Mouse (Mus musculus) right cerebral cortex, postnatal 36 days (tissue): ENCODE results near the gene Nup37.

ENCODE experiments used
- DNase-seq, 2 experiments: peaks; one replicate each; pipeline ENCODE4 v3.0.0; 2022; ENCODE audit warnings: low spot score in 2 of 2, mixed read lengths in 1 of 2

The Nup37 gene

DNA sequence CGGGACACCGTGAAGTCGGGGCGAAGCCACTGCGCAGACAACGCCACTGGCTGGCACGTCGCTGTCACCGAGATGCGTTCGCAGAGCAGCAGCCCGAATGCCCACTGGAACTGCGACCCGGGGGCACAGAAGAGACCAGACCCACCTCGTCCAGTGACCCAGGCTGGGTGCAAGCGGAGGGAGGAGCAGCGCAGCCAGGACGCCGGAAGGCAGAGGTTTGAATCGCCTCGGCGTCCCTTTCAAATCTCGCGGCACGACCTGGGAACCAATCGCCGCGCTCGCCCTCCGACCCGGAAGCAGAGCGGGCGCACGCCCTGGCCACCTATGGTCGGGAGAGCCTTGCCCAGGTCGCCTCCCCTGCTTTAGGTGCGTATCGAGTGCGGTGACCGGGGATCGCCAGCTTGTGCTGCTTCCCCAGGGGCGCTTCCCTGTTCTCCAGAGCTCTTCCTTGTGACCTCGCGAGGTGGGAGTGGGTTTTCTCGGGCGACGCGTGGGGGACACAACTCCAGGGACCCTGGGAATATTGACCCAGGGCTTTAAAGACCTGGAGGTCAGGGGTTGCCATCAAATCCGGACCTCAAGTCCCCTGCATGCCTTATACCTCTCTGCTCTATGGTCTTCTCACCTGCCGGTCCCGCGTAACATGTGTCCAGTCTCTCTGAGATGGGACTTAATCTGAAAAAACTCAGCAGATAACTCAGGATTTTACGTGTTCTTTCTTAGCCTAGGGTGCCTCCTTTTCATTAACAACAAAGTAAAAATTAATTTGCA is at the start of gene Nup37, which contains the start of gene Parpbp:
Nup37 (plus strand) TSS at position 286 of the 771 bp plus-strand sequence.
Parpbp (minus strand) TSS at position 235 of the 771 bp plus-strand sequence.
- DNase-seq, result peak; percentile 64 to 72

DNA sequence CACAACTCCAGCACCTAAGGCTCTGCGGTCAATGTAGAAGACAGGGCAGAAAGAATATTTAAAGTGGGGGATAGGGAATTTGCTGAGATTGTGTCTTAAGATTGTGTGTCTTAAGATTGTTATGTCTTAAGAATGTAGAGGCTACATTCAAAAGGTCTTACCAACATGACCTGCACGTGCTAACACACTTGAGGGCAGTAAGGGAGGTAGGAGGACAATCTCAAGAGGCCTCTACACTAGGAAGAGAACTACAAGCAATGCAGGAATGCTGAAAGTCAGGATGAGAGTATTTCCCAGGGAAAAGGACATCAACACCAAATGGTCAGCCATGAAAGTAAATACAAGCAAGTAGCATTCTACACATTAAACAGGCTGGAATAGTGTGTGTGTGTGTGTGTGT is 40.6 kb upstream of the Nup37 start:
- no peak for DNase-seq

DNA sequence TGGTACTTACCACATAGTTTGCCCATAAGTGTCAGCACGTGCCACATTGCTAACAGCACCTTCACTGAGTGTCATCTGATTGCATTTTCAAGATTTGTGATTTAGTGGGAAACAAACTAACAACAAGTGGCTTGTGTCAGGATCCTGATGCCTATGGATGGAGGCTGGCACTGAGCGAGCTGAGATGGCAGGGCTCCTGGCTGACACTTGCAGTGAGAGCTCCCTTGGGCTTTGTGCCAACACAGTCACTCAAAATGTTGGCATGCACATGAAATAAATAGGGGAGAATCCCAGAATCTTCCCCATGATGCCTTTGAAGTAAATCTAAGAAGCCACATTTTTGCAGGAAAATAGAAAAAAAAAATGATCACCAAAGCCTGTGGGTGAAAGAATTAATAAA is 33.5 kb upstream of the Nup37 start:
- DNase-seq, result no peak

DNA sequence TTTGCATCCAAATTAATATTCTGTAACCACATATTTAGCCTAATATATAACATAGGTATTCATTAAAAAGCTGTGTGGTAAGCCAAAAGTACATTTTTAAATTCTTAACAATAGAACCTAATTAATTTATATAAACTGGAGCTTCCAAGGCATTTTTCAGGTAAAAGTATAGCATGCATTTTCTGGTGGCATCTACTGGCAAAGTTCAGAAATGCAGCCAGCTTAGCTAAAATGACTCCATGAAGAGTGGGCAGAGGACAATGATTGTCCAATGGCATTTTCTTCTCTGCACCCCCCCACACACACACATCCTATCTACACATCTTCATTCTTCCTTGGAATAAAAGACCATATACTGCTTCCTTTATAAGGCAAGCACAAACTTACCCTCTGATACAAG is 27.1 kb upstream of the Nup37 start:
- DNase-seq, result no peak

DNA sequence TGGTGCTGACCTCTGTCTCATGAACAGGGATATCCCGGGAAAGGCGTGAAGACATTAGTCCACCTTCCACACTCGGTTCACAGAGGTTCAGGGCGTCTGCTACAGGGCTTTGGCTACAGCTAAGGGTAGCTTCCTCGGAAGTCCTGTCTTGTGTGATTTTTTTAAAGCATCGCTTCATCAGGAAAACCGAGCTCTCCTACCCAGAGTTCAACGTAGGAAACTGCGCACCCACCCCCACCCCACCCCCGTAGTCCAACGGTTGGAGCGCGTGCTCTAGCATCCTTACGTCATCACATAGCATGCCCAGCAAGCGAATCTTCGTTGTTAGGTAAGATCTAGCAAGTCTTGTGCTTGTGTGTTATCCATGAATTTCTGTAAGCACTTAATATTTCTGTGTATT is 11.2 kb upstream of the Nup37 start:
- DNase-seq, result no peak

DNA sequence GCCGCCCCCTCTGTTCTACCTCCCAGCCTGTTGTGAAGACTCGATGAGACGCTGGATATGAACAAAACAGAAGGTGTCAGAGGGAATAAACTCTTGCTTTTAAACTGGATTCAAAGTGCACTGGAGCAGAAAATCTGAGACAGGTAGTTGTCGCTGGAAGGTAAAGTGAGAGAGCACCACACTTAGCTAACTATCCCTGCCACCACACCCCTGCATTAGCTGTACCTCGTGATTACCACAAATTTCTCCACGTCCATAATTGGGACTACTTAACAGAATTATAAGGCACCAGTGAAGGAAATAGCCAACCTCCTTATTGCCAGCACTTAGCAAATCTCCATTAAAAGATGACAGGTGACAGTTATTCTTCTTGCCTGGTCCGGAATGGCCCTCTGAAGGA is 605 bp upstream of the Nup37 start:
- DNase-seq, result no peak

DNA sequence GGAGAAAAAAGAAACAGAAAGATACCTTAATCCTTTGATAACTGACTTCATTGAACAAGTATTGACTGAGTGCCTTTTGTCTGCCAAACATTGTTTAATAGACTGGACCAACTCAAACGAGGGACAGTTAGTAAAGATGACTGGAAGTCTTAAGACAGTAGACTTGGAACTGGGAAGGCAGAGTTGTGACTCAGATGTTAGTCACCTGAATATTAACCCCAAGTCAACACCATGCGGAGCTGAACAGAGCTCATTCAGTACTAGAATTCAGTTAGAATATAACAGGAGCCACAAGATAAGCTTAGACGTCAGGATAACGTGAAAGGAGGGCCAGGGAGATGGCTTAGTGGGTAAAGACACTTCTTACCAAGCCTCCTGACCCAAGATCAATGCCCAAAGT is 3.6 kb downstream of the Nup37 start:
- no peak for DNase-seq

DNA sequence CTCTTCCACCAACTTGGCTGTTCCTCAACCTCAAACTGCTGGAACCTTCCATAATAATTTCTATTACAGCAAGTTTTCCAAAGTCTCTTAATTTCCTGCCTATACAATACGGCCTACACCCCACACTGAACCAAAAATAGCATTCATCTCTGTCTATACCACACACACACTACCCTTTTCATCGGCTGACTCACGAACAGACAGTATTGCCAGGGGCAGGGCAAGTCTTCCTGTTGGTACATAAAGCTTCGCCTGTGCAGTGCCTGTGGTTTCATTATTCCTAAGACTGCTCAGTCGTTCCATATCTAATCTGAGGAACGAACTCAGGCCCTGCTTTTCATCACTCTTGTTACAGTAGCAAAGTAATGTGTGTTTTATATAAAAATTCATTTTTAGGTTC is 4.9 kb downstream of the Nup37 start:
- no peak for DNase-seq

DNA sequence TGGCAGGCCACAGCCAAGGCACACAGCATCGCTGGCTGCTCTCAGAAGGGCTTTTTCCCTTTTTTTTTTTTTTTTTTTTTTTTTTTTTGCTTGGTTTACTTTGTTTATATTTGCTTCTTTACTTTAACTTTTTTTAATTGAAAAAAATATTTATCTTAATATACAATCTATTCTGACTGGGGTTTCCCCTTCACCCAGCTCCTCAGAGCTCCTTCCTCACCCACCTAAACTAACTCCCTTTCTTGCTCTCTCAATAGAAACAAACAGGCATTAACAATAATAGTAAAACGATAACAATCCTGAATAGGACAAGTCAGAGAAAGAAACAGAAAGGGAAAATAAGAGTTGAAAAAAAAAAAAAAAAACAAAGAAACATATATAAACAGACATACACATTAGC is 15.3 kb downstream of the Nup37 start:
- DNase-seq, result no peak

DNA sequence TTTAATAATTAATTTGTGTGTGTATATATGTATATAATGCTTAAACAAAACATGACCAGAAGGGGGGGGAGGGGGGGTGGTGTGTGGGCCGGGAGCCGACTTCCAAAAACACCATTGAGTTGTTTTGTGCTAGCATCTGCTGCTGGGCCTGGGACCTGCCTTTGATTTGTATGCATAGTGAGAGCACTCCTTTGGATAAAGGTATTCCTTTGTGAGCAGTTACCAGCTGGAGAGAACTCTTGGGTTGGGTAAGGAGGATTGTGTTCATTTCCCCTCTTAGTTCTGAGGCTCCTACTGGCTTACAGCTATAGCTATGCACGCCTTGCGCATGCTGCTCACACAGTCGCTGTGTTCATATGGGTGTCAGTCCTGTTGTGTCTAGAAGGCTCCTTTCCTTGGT is 15.9 kb downstream of the Nup37 start:
- DNase-seq, result no peak

DNA sequence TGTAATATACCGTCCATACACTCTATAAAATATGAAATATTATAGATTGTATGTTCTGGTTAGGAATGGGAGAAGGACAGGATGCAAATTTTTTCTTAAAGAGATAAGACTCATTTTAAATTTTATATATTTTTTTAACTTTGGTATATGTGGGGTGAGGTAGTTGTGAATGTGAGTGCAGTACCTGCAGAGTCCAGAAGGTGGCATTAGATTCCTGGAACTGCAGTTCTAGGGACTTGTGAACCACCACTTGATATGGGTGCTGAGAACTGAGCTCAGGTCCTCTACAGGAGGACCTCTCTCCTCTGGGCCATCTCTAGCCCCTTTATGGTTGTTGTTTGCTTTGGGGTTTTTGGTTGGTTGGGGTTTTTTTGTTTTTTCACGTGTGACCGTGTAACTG is 19.4 kb downstream of the Nup37 start:
- DNase-seq, result no peak

DNA sequence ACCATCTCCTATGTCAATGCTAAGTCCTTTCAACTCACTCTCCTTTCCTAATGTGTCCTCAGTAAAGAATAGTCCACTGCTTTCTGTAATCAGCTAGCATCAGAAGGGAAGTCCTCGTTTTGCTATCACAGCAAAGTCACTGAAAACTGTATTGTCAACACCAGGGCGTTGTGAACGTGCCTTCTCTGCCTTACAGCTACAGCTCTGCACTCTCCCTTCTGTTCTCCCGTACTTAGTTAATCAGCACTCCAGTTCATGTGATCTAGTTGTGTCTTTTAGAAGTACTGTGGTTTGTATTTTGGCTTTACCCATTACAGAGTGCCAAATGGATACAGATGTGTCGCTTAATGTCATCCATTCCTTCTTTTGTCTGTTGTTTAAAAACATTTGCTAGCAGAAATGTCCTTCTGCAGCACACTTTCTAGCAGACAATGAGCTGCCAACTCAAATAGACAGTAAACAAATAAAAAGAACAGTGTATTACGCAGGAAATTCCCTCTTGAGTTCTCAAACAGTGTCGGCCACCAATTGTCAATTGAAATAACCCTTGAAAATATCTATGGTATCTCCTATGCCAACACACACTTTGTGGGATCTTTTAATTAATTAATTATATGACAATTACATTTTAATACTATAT is 20.8 kb downstream of the Nup37 start:
- no peak for DNase-seq

DNA sequence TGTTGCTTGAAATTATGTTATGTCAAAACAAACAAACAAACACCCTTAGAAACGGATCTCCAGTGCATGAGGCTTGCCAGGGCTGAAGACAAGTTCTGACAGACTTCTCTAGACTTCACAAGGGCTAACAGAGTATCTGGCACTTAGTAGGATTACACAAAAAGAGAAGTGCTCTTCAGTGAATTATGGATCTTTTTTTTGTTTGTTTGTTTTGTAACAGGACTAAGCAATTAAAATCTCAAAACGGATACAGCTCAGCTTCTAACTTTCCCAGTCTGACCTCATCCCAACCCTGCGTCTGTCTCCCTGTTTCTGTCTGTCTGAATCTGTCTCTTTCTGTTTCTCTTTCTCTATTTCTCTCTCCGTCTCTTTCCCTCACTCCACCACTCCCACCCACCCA is 53.7 kb downstream of the Nup37 start:
- no peak for DNase-seq

DNA sequence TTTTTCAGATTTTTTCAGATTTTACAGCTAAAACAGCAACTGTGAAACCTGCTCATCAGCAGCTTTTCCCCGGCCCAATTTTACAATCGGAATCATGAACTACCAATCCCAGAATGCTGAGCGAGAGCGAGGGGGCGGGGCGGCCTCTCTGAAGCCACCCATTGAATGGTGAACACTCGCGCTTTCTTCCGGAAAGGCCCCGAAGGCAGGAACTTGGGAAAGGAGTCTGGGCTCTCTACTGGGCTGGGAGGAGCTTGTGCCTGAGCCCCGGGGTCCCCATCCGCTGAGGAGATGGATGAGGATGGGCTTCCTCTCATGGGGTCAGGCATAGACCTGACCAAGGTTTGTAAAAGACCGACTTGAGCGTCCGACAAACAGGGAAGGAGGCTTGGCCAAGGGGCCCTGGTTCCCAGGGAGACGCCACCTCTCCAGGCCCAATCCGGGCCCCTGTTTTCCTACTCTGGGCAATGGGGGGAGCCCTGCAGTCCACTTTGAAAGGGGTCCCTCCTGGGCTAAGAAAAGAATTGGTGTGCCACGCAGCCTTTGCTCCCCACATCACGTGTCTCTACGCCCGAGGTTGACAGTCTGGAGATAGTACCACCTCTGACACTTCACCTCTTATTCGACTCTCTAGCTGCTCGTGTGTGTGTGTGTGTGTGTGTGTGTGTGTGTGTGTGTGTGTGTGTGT is 54.3 kb downstream of the Nup37 start, which contains the start of gene Washc3:
Washc3 (plus strand) TSS at position 143 of the 688 bp plus-strand sequence.
- peak; percentile 89 to 90 for DNase-seq

DNA sequence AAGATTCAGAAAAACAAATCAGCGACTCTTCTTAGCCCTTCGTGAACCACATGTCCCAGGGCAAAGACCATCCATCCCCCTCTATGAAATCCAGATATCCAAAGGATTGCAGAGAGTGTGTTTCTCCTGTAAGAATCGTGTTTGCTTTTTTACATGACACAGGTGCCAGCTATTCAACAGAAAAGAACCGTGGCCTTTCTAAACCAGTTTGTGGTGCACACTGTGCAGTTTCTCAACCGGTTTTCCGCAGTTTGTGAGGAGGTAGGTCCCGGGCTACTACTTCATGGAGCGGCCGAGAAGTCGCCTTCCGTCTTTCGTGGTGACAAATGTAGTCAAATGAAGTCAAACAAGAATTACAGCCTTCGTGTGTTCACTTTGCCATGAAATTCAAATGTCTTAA is 54.9 kb downstream of the Nup37 start:
- DNase-seq, result no peak

DNA sequence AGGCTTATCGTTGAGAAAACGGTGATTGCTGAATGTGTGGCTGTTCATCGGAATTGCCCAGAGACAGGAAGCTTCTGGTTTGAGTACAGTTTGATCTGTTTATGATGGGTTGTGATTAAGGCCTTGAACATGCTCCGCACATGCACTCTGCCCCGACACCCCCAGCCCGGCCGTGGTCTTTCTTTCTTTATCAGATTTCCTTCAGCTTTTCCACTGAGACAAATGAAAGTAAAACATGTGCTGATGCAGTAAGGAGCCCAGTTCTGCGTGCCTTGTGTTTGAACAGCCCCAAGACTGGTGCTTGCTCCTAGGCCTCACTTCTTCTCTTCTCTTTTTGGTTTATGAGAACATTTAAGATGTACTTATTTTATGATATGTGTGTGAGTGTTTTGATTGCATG is 55.8 kb downstream of the Nup37 start:
- no peak for DNase-seq

DNA sequence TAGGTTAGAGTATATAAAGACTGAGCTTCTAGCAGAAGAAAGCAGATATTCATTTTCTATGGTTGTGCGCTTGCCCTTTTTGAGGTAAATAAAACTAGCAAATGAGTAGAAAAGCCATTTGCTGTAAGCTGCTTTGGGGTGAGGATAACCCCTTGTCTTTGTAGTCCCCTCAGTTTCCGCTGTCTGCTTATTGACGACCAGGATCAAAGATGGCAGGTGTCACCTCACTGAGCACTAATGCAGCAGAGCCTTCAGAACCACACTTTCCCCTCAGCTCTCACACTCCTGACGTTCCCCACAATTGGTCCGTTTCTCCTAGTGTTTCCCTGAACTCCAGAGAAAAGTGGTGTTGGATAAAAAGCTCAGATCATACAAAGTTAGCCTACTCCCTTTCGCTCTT is 56.4 kb downstream of the Nup37 start:
- DNase-seq, result no peak

DNA sequence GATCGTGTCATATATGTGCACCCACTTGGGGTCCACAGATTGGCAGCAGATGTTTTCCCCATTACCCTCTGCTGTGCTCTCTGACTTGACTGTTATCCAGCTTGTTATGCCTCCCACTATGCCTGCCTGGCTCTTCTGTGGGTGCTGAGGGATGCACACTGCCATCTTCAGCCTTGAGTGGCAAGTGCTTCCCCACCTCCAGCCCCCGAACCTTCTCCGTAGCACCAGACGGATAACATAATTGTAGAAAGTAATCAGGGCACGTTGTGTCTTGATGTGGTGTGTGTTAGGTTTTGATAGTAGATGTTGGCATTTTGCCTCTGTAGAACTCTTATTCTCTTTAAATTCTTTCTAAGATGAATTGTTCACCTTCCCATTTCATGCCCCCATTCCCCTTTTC is 65.9 kb downstream of the Nup37 start:
- no peak for DNase-seq

DNA sequence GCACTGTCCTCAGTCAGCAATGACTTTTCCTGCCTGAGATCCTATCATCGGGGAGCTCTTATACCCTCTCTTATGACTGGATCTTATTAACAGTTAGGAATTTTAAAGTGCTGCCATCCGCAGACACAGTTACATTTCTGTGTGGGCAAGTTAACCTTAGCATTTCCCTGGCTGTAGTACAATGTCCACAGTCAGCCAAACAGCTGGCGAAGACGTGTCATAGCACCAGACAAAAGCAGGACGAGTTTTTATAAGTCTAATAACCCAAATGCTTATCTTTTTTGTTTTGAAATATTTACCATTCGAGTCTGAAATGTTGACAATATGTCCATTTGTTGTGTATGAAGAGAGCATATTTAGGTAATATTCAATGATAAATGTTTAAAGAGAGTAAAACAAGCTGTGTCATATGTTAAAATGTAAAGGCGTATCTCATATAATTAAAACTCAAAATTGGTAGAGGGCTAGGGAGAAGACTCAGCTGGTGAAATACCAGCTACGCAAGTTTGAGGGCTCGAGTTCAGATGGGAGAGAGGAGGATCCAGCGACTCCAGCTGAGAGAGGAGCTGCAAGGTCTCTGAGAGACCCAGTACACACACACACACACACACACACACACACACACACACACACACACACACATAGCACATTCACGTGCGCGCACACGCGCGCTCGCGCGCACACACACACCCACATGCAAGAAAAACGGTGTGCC is 68.2 kb downstream of the Nup37 start:
- DNase-seq, result no peak

DNA sequence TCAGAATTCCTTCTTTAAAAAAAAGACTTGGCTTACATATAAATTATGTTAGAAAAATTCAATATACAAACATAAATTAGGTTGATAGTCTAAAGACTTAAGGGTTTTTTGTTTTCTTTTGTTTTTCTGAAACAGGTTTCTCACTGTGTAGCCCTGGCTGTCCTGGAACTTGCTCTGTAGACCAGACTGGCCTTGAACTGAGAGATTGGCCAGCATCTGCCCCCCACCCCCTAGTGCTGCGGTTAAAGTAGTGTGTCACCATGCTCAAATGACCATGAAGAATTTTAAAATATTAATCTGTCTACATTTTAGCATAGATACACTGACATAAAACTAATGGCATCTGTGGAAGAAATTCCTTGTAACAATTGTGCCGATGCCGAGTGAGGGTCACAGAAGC is 71.4 kb downstream of the Nup37 start:
- DNase-seq, result no peak

DNA sequence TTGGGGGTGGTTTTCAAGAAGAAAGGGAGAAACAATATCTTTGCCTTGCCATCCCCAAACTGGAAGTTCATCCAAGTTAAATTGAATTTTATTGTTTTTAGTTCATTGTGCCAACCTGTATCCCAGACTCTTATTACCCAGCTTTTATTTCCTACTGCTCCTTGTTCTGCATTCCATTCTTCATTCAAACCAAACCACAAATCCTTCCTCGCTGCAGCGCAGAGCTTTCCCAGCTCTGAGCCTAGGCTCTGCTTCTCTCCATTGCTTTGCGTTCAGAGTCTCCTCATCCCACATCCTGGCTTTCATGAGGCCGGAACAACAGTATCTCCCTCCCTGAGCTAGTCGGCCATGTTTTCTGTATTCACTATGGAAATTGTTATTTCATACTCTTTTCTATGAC is 74.9 kb downstream of the Nup37 start:
- DNase-seq, result no peak

DNA sequence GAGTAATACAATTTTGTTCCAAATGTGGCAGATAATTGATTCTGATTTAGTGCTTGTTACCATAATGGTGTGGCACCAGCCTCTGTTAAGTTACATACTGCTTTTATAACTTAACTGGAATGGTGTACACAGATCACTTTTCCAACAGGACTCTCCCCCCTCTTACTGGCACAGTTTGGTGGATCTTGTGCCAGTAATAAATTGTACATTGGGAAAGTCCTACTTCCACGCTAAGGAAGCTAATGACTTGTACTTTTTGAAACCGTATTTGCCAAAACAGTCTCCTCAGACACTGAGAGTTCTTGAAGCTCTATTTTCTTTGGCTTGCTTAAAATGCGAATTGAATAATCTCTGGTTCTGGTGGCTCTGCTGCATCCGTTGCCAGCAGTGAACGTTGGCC is 78.6 kb downstream of the Nup37 start:
- DNase-seq, result no peak
